Mouse (Mus musculus) kidney, adult 2 months (tissue): ENCODE measurements around the gene Tnfaip8l1.

Experiments used
- CTCF ChIP-seq: fragments of 200-500 bp; conservative IDR thresholded peaks from 2 replicates; pipeline ENCODE4 v1.5.1; 2011; ENCODE audit warnings: low read depth, mild to moderate bottlenecking, control low read depth, low read length, moderate library complexity, mixed read lengths; ENCODE audit not compliant: insufficient read depth, insufficient read length
- POLR2A ChIP-seq: fragments of 200-500 bp; IDR thresholded peaks from one replicate; pipeline ENCODE4 v1.6.1; 2011; ENCODE audit warnings: low read depth, low read length, control low read depth

- TF ChIP-seq CTCF (no peak), POLR2A (no peak)
Observed at GRCm38 (mm10) chr17:56171881-56172280, 9.6 kb downstream of the Tnfaip8l1 start.
